Mouse (Mus musculus) G1E-ER4 (cell line): ENCODE results near the gene Mymx. TPM values are rescaled to one million over a fixed set of nuclear protein-coding genes. Genes with fewer than 3 reads are reported as not detected.

Experiments used
- GATA1 ChIP-seq: IDR thresholded peaks from one replicate; pipeline ENCODE4 v1.8.0; 2012; ENCODE audit warnings: low read length, inconsistent platforms
- polyA plus RNA-seq: library from polyadenylated mRNA; stranded (reverse); fragments of >175 nt; gene quantifications from 2 replicates; pipeline ENCODE4 v1.2.3, GENCODE M21; 2012

Mymx gene
- not detected in 2 replicates for polyA plus RNA-seq

DNA sequence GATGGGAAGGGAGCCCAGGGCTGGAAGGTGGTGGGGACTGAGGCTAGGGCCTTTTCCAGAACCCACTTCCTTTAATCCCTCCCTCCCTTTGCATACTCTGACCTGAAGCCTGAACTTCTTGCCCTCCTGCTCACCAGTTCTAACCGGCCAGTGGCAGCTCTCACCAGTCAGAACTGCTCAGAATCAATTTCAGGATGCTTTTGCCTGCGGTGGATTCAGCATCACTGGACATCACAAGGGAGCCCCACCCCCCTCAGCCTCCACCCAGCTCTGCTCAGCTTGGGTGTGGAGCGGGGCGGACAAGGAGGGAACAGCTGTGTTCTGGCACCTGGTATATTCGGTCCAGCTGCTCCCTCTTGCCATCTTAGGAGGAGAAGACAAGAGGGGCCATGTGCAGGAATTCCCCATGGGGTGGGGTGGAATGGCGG lies at the start of gene Mymx:
Mymx (minus strand) TSS at position 226 of the 428 bp plus-strand sequence.
- no peak for TF ChIP-seq GATA1

DNA sequence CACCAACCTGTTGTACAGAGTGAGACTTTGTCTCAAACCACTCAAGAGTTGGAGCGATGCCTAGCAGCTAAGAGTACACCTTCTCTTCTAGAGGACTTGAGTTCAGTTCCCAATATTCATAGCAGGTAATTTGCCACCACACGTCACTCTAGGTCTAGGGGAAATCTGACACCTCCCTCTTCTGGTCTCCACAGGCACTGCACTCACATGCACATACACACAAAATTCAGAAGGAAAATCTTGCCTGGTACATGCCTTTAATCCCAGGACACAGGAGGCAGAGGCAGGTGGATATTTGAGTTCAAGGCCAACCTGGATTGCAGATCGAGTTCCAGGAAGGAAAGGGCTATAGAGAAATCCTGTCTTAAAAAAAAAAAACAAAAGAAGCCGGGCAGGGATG lies 42.3 kb upstream of the Mymx start:
- TF ChIP-seq GATA1, result no peak

GRCm38 (mm10) chr17:45642701-45643100 lies 40.8 kb upstream of the Mymx start:
- TF ChIP-seq GATA1, result no peak

GRCm38 (mm10) chr17:45641981-45642380 lies 40.1 kb upstream of the Mymx start:
- TF ChIP-seq GATA1, result no peak

- TF ChIP-seq GATA1, result no peak
These were observed 36.8 kb upstream of the Mymx start for GRCm38 (mm10) chr17:45638596-45639295.

GRCm38 (mm10) chr17:45634033-45634432 lies 32.1 kb upstream of the Mymx start:
- TF ChIP-seq GATA1, result no peak

GRCm38 (mm10) chr17:45631940-45632339 lies 30.0 kb upstream of the Mymx start:
- TF ChIP-seq GATA1, result no peak

DNA sequence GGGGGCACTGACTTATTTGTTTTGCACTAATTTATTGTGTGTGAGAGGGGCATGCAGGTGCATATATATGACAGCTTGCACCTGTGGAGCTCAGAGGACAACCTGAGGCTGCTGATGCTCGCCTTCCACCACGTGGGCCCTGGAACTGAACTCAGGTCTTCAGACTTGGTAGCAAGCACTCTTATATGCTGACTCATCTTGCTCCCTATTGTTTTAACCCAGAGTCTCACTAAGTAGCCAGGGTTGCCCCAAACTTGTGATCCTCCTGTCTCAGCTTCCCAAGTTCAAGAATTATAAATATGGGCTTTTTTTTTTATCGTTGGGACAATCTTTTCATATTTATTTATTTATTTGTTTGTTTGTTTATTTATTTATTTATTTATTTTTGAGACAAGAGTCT lies 29.1 kb upstream of the Mymx start:
- TF ChIP-seq GATA1, result no peak

- TF ChIP-seq GATA1, result no peak
These were observed 28.2 kb upstream of the Mymx start for GRCm38 (mm10) chr17:45629861-45630694.

DNA sequence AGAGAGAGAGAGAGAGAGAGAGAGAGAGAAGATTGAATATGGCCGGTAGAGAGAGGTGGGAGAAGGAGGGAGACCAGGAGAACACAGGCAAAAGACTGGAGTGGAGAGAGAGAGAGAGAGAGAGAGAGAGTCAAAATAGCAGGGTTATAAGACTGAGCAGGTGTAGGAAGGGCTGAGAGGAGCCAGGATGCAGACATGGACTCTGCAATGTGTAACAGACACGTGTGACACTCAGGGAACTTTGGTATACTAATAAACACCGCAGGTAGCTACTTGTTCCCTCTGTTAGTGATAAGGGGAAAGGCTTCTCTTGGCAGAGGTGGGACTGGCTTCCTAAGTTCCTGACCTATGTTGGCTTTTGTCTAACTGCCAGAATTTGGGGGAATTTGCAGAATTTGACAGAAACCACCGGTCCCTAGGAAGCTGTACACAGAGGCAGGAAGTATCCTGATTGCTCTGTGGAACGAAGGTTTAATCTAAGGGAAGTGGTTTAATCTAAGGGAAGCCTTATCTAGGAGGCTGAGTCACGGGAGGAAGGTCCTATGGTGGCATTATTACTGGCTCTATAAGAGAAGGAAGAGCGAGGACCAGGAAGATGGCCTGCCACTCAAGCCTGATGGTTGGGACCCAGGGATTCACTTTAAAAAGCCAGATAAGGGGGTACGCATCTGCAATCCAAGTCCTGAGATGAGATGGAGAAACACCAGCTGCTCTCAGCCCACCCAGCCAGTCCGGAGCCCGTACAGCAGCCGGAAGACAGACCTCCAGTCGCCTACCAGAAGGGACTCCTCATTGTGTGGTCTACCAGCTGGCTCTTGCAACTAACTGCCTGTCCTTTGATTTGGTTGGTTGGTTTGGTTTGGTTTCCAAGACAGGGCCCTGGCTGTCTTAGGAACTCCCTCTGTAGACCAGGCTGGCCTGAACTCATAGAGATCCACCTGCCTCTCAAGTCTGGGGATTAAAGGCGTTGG lies 27.3 kb upstream of the Mymx start:
- no peak for TF ChIP-seq GATA1

DNA sequence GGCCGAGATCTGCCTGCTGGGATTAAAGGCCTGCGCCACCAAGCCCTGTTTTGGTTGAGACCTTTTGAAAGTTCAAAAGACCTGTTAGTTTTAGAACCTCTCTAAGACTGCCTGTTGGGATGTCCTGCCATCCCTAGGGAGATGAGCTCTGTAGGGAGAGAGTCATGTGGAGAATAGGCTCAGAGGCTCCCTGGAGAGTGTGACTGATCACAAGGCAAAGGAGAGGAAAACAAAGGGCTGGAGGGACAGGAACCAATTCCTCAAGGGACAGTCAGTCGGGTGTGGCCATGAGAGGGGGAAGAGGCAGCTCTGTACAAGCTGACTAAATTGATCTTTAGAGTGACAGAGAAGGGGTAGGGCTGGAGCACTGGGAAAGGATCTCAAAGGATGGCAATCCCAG lies 26.3 kb upstream of the Mymx start:
- no peak for TF ChIP-seq GATA1

- no peak for TF ChIP-seq GATA1
These were observed 24.8 kb upstream of the Mymx start for GRCm38 (mm10) chr17:45626577-45627134.

- no peak for TF ChIP-seq GATA1
These were observed 17.7 kb upstream of the Mymx start for GRCm38 (mm10) chr17:45619386-45620256.

GRCm38 (mm10) chr17:45618941-45619385 lies 17.1 kb upstream of the Mymx start:
- no peak for TF ChIP-seq GATA1

DNA sequence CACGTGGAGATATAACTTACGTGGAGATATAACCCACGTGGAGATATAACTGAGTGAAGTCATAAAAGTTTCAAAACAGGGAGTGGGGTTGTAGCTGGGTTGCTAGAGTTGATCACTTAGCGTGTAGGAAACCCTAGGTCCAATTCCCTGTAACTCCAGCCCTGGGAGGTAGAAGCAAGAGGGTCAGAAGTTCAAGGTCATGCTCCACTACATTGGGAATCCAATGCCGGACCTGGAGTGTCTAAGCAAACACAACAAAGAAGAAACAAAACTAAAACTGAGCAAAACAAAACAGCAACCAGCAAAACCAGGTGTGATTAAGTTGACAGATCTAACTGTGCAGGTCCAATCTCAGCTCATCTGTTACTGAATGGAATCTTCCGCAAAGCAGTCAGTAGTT lies 15.8 kb upstream of the Mymx start:
- no peak for TF ChIP-seq GATA1
